Mouse (Mus musculus): Measurements from ENCODE around the gene Chsy1.

GRCm38 (mm10) chr7:66111211-66111610, 1.9 kb downstream of the Chsy1 start:
- no peak for TF ChIP-seq POLR2A (IDR thresholded peaks at IDR 0.05; ENCODE audit: low read depth, low read length)
- no peak for TF ChIP-seq CTCF (conservative IDR thresholded peaks at IDR 0.05; ENCODE audit: insufficient read depth, insufficient read length, low read depth, low read length)

All from kidney, adult 2 months (tissue).